Mouse (Mus musculus) kidney, postnatal 4 days (tissue): ENCODE results near the gene Sart3.

ENCODE experiments used
- DNase-seq, 2 experiments: peaks; one replicate each; pipeline ENCODE4 v3.0.0; 2021; ENCODE audit warnings: mixed read lengths in 2 of 2

Sart3 gene

DNA sequence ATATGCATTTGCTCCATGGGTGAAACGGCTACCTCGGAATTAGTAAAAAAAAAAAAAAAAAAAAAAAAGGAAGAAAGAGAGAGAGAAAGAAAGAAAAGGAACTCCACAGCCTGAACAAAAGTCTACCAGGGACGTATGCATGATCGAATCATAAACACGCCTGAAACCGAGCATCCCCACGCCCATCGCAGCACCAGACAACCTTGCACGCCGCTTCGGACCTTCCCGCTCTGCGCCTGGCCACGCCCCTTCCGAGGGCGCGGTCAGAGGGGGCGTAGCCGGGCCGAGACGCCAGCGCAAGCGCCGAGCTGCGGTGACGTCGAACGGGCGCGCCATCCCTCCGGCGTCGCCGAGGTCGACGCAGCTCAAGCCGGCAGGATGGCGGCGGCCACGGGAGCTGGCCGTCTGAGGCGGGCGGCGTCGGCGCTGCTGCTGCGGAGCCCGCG, at the start of gene Sart3, which contains the start of gene Iscu:
Sart3 (minus strand) TSS at position 61 of the 446 bp plus-strand sequence.
Iscu (plus strand) TSS at position 299 of the 446 bp plus-strand sequence.
- DNase-seq: peak; percentile 97

DNA sequence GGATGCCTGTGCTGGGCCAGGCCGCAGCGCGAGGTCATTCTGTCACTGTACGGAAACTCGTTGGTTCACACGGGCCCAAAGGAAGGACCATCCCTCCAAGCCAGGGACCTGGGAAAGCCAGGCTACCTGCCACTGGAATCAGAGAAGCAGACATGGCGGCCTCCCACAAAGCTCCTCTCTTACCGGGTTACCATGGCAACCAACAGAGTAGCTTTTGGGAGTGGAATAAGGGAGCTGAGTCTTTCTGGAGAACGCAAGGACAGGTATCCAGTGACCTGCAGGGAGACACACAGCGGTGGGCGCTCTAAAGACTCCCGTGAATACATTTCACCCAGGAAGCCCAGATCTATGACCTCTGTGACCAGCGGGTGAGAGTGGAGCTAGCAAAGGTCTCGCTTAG, 46.3 kb upstream of the Sart3 start:
- DNase-seq: no peak

DNA sequence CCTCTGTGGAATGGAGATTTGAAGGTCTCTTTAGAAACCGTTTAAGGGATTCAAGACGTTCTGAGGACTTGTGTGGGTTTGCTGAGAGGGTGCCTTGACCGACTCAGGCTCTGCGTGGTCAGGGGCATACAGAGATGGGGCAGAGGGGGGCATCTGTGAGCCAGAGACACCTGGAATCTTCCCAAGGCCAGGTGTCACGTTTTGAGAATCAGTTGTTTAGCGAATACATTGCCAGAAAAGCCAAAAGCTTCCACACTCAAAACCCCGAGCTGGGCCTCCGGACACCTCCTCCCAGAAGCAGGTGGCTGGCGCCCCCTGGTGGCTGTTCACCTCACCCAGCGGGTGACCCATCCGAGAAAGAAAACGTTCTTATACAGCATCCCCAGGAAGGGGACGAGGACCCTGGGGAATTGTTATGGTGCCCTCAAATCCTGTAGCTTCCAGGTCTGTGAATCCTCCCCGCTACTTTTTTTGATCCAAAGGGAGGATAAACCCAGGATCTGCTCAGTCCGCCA, 43.4 kb upstream of the Sart3 start:
- peak; percentile 90 for DNase-seq

DNA sequence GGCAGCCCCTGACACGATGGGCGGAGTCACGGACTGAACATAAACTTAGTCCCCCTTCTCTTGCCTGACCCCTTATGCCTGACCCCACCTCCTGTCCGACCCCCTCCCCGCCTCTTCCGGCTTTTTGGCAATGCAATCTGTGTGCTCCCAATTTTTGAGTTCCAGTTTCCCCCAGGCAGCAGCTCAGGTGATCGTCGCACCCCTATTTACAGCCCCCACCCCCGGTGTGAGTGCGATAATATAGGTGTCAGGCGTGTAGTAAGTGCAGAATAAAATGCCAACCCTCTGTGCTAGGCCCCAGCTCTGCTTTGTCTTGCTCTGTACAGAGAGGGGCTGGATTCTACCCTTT, 42.7 kb upstream of the Sart3 start:
- no peak for DNase-seq

DNA sequence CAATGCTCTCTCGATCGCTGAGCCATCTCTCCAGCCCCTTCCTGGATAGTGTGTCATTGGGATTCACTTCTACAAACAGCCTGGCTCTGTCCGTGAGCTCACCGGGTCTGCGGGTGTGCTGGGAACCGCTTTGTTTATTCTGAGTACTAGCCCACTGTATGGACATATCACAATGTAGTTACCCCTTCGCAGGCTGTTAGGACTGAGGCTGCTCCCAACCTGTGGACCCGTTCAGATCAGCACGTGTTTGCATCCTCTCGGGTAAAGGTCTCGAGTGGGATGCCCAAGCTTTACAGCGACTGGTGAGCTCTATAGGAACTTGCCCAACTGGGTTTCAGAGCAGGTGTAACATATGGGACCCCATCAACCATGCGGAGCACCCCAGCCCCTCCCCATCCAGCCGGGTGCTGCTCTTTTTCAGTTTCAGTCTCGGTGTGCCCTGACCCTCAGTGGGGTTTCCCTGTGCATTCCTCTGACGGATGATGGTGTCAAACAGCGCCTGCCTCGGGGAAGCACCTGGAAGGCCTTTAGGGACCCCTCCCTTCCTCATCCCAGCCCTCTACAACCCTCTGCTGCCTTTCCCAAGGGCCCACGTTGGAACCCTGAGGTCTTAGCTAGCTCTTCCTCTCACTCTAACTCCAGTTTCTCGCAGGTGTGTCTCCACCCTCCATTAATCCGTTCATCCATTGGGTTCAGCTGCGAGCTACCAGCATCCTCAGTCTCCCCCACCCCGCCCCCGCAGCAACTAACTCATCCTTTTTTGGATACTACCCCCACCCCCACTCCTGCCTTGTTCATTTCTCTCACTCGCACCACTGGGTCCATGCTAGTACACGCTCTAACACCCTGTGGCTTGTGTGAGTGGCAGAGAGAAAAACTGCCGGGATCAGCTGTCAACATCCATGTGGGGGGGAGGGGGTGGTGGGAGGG, 42.1 kb upstream of the Sart3 start:
- no peak for DNase-seq

DNA sequence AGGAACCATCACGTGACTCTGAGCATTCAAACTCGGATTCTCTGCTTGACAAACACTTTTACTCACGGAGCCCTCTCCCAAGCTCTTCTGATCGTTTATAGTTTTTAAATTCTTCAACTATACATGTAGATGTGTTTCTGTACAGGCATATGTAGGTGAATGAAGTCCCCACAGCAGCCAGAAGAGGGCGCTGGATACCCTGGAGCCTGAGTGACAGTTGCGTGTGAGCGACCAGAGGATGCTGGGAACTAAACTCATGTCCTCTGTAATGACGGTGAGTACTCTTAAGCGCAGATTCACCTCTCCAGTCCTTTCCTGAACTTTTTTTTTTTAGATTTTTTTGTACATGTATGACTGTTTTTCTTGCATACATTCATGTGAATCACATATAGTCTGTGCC, 41.3 kb upstream of the Sart3 start:
- peak in 1 of 2 experiments; percentile 50 for DNase-seq

DNA sequence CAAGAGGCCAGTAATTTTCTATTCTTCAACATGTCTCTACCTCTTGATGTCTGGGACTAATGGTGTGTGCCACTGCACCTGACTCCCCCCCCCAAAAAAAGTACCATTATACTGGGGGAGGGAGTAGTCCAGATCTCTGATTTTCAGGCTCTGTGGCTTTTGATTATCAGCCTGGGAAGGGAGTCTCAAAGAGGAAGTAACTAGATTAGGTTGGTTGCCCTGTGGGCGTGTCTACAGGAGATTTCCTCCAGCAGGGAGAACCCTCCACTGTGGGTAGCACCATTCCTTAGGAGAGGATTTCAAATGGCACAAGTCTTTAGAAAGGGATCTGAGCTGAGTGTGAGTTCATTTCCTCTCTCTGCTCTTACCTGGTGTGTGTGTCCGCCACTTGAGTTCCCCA, 40.3 kb upstream of the Sart3 start:
- no peak for DNase-seq

DNA sequence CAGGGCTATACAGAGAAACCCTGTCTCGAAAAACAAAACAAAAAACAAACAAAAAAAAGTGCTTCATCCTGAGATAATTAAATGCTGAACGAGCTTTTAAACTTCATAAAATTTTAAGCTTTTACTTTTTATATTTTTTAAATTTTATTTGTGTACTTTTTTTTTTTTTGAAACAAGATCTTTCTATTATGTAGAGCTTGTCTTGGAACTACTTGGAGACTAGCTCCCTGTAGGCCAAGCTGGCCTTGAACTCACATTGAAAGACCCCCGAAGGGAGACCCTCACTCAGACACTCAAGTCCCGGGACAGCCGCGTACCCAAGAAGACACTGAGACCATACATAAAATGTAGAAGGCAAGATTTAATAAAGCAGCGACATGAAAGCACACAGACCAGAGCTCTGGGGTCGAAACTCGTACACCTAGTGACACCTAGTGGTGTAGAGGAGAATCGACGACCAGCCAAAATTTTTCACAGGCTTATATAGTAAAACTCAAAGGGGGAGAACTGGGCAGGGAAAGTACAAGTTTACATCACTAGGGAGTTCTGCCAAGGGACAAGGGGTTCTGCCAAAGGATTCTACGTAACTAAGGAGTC, 39.6 kb upstream of the Sart3 start:
- DNase-seq: peak; percentile 44 to 56

DNA sequence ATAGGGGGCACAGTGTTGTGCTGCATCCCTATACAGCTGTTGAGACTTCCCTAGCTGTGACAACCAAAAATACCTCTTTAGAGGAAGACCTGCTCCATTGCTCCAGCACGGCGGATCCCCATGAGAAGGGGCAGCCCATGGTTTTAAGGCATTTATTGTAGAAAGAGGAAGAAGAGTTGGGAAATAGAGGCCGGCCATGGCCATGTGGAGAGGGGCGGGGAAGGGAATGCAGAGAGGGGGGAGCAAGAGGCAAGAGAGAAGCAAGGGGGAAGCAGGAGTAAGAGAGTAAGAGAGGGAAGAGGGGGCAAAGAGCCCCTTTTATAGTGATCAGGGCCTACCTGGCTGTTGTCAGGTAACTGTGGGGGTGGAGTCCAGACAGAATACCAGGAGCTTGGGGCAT, 37.8 kb upstream of the Sart3 start:
- no peak for DNase-seq

DNA sequence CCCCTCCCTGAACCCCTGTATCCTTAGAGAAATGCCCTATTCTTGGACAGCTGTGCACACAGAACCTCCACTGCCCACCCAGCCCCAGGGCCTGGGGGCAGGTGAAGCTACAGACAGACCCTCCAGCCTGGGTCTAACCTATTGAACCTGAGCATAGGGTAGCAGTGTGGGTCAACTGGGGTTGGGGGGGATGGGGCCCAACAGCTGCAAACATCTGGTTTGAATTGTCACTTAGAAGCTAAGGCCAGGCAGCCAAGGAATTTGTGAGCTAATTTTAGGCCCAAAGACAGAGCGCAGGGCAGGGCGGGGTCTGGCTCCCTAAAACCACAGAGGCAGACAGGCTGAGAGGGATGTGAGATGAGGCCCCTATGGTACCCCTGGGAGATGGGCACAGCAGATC, 35.9 kb upstream of the Sart3 start:
- peak in 1 of 2 experiments; percentile 53 for DNase-seq

DNA sequence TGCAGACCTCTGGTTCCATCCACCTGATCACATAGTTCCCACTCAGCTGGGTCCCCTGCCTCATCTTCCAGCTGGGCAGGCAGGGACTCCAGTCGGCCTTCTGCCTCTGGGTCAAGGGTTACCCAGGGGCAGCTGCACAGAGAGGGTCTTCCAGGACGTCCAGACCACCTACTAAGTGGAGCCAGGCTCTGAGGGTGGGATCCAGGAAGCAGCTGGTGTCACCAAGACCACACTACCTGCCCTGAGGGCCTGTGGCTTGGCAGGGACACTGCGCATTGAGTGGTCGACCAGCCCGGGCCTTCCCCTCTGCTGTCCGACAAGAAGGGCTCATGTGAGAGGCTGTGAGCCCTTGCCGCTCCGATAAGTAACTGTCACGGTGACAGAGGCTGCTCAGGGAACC, 35.4 kb upstream of the Sart3 start:
- DNase-seq: no peak

DNA sequence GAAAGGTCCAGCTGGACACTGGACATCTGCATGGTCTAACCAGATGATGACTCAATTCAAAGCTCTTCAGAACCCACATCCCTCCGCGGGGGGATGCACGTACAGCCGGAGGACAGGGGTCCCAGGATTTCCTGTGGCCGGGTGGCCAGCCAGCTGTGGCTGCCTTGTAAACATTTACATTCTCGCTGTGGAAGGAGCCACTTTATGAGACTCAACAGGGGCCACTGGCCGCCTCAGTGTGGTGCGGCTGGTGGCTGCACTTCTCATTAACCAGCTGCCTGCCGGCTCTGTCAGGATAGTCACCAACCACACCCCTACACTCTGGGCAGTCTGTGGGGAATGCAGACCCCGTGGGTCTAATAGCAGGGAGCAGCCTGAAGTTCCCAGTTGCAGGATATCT, 34.1 kb upstream of the Sart3 start:
- DNase-seq: no peak

DNA sequence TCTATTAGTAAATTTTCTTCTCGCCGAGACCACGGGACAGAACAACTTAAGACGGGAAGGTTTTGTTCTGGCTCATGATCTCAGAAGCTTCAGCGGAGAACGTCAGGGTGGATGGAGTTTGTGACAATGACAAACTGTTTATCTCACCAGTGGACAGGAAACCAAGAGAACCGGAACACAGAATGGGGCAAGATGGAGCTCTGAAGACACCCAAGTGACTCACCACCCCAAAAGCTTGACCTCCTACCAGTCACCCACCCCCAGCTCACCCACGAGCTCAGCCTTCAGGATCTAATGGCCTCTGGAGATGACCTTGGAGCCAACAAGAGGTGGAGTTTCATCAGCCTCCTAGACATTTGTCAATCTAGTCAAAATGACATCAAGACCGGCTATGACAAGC, 33.0 kb upstream of the Sart3 start:
- DNase-seq: no peak

DNA sequence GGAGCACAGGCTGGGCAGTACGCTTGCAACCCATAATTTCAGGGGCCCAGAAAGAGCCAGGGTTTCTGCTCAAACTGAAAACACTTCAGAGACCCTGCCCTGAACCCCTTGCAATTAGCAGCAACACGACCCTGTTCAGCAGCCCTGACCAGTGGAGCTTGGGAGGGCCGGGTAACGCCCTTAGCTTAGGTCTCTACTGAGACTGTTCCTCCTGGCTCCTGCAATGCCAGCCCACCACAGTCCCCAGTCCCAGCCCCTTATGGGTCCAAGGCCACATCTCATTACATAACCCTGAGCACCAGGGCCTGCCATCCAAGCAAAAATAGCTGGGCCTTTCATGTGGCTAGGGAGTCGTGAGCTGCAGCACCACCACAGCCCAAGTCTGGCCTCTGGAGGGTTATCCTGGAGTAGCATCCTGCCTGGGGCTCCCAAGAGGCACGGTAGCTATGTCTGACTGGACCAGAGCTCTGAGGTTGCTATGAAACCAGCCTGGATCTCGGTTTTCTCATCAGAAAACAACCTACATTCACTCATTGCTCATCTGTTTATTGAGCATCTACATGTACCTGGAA, 32.2 kb upstream of the Sart3 start:
- DNase-seq: no peak

DNA sequence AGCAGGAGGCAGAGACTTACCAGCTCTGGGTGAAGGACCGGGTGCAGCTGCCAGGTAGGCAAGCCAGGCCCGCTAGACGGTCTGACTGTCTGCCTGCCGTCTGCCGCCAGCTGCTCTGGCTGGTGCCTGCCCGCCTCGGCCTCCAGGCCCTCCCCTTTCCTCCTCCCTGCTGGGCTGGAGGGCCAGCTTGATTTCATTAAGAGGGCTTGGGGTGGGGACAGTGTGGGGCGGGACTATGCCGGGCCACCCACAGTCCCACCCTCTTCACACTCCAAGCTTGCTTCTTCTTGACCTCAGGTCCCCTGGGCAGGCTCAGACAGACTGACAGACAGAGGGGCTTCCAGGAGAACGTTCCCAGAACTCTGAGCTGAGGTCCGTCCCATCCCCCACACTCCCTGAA, 28.0 kb upstream of the Sart3 start, which contains the start of gene Tmem119:
Tmem119 (minus strand) TSS at position 237 of the 400 bp plus-strand sequence.
- peak; percentile 77 to 85 for DNase-seq

DNA sequence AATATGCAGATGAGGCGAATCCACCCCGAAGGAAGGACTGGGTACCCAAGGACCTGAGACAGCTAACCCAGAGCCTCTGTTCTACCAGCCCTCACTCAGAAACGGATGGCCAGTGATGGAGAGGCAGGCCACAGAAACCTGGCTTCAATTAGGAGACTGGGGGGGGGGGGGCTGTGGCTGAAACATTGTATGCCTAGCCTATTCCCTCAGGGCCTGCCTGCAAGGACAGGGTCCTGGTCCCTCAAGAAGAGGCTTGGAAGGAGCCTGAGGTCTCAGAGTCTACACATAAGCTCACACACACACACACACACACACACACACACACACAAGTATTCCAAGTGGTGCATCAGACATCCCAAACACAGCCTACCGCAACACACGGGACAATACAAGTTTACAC, 27.4 kb upstream of the Sart3 start:
- no peak for DNase-seq

DNA sequence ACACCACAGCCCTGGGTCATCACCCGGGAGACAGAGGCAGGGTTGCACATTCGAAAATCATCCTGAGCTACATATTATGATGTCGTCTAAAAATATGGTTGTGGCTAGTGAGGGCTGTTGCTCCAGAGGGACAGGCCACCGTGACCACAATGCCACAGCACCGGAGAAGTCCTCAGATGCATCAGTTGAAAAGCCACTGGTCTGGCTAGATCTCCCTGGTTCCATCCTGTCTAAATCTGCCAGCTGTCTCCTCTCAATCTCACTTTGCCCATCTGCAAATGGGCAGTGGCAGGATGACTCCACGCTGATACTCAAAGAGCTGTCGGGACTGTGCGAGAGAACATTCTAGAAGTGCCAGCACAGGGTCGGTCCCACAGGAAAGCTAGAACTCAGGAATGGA, 26.2 kb upstream of the Sart3 start:
- DNase-seq: no peak

DNA sequence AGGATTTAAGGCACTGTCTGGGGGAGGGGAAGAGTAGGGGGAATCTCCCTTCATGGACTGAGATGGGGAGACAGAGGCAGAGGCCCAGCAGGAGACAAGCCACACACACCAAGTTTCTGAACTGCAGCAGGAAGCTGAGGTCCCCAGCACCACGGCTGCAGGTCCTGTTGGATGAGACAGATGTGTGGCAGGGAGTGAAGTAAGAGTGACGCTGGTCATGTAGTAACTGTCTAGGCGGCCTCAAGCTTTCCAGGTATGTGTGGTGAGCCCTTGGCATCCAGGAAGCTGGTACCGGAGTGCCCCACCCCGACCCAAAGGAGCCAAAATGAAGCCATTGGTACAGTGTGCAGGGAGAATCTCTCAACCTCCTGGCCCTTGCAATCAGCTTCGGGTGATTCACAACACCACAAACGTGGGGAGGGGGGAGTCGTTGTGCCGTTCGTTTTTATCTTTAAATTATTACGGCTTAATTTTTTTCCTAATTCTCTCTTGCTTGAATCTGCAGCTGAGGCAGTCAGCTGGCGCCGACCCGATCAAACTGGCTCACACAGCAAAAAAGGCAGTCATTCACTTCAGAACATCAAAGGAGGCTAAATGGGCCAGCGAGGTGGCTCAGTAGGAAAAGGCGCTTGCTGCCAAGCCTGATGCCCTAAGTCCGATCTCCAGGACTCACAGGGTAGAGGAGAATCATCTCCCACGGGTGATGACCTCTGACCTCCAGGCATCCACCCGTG, 25.0 kb upstream of the Sart3 start:
- DNase-seq: no peak

DNA sequence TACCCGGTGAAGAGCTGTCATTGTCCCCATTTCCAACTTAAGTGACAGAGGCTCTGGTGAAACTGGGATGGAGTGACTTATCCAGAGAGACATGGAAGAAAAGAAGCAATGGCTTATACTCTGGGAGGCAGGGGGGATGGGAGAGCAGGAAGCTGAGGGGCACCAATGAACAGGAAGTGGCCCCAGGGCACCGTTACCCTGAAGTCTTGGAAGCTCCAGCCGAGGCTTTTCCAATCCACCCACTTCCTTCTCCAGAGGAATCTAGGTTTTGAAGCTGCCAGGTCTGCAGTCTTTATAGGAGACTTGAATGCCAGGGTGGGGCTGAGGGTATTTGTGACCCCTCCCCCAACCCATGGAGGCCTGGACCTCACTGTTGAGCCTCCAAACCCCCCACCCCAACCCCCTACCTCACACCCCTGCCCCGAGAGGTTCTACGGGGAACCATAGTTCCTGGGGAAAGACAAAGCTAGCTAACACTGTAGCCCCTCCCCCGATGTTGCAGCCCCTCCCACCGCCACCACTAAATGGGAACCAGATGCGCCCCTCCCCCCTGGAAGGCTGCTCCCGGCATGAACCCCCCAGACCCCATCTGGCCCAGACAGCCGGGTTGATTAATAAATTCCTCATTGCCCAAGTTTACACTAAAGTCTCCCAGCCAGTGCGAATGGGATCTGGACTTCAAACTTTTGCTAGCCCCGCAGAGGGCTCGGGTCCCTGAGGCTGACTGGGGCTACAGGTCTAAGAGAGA, 24.3 kb upstream of the Sart3 start:
- peak; percentile 79 to 85 for DNase-seq

DNA sequence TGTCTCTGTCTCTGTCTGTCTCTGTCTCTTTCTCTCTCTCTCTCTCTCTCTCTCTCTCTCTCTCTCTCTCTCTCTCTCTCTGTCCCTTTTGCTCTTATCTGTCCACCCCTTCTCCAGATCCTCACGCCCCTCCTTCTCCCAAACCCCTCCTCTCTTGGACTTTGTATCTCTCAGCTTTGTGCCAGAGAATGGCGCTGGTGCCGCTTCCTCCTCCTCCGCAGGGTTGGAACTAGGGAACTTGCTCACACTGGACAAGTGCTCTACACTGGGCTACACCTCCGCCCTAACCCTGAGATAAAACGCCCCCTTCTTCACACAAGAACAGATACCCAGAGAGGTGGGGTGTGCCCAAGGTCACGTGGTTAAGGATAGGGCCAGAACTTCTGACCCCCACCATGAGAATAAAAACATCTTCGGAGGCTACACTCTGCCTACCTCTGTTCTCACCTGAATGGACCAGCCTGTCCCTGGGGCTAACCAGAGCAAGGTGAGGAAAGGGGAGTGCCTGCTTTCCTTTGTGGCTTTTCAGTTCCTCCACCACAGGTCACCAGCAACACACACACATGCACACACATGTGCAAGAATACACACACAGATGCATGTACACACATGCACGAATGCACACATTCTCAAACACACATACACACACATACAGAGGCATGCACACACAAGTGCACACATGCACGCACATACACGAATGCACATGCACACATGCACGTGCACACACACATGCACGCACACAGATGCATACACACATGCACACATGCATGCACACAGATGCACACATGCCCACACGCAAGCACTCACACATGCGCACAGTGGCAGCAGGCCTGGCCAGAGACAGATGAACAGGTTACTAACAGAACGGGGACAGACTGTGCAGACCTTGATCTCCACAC, 19.1 kb upstream of the Sart3 start:
- DNase-seq: no peak
